Mouse (Mus musculus): ENCODE measurements at regions not wholly inside any gene's neighbourhood (a gene's known extent, or its start where the extent isn't known, plus 50 kb on each side); places are given as distances from the start of the nearest gene placed in this dataset.
"Not testable (repeated sequence)": the region's sequence is repeated elsewhere in the genome, so short reads cannot be mapped to it uniquely, and the experiment has no call there.

DNA sequence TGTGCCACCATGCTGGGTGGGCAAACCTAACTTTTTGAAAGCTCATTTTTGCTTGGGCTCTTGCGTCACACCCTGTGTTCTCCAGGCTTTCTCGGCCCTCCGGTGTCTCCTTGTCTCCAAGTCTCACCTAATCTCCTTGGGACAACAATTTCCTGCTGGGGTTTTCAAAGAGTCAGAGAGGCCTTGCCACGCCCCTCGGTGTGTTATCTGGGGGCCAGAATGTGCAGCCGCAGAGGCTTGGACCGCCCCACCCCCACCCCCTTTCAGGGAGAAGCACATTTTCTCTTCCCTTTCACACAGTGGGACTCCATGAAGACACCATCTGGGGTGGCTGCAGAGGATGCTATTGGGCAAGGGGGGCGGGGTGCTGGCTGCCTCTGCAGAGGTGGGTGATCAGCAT lies 76.9 kb upstream of the Med13l start:
- DNase-seq (ENCODE audit: low spot score in 2 of 2): no peak

DNA sequence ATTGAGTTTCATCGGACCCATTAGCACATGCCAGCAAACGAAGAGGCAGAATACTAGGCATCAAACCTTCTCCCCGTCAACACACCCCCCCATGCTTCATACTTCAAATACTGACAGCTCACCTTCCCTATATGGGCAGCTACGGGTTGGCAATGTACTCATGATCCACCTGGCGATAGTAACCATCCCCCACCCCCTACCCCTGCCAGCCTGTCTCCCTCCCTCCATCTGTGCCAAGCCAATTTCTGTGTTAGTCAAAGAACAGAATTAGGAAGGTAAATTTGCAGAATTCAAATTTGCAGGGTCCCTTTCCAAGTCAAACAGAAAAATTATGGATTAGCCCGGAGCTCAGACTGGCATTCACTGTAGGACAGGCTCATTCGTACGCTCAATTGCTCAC lies 75.3 kb upstream of the Med13l start:
- DNase-seq (ENCODE audit: low spot score in 2 of 2): no peak

DNA sequence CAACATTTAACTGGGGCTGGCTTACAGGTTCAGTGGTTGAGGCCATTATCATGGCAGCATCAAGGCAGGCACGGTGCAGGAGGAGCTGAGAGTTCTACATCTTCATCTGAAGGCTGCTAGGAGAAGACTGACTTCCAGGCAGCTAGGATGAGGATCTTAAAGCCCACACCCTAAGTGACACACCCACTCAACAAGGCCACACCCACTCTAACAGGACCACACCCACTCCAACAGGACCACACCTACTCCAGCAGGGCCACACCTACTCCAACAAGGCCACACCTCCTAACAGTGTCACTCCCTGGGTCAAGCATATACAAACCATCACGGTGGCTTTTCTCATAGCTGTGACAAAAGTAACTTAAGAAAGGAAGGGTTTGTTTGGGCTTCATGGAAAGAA lies 68.0 kb upstream of the Med13l start:
- DNase-seq (ENCODE audit: low spot score in 2 of 2): not testable (repeated sequence)

DNA sequence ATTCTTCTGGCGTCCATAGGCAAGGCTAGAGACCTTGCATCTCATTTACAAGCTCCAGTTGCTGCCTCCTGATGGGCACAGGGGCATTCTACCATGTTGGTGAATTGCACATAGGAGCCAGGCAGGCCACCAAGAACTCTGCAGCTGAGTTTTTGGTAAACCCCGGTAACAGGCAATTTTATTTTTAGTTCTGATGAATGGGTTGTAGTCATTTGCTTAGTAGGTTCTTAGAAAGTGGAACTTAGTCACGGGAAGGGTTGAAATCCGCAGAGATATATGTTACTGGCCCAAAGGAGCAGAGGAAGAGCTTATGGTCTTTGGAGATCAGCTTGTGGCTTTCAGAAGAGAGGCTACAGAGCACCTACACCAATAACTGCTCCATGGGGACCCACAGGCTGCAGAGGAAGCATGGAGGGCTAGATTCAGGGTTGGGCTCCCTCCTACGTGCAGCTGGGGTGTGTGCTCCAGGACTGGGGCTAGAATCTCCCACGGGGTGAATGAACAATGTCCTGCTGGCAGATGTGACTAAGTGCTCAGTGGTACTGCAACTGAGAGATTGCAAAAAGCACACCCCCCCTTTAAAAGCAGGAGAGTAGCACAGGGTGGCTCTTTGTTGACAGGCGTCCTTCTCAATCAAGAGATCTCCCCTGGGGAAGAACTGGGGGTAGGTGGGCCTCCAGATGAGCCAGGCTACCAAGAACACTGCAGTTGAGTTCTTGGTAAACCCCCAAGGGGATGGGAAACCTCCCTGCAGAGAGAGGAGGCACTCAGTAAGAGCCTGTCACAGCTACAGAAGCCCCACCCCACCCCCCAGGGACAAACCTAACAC lies 65.6 kb upstream of the Med13l start:
- DNase-seq (ENCODE audit: low spot score in 2 of 2): no peak

GRCm38 (mm10) chr5:118495478-118495760 lies 65.1 kb upstream of the Med13l start:
- no peak for DNase-seq (ENCODE audit: low spot score in 2 of 2)

- no peak for DNase-seq (ENCODE audit: low spot score in 2 of 2)
These were observed 58.9 kb upstream of the Med13l start for GRCm38 (mm10) chr5:118501624-118502023.

GRCm38 (mm10) chr5:118502991-118503390 lies 57.5 kb upstream of the Med13l start:
- DNase-seq (ENCODE audit: low spot score in 2 of 2): peak in 1 of 2 experiments; percentile 41

- no peak for DNase-seq (ENCODE audit: low spot score in 2 of 2)
These were observed 56.3 kb upstream of the Med13l start for GRCm38 (mm10) chr5:118504170-118504569.

DNA sequence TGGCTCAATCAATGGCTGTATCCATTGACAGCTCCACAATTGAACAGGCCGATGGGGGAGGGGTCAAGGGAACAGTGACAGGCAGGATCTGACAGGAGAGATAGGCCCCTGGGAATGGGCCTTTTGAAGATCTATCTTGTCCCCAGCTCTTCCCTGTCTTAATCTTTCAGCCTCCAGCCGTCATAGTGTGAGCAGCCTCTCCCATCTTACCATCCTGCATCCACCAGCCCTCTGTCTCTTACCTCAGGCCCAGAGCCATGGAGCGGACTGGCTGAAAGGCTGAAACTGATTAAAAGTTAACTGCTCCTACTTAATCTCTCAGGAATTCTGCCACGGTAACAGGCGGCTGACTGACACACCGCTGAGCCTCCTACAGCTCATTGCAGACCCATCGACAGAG lies 55.6 kb upstream of the Med13l start:
- no peak for DNase-seq (ENCODE audit: low spot score in 2 of 2)

DNA sequence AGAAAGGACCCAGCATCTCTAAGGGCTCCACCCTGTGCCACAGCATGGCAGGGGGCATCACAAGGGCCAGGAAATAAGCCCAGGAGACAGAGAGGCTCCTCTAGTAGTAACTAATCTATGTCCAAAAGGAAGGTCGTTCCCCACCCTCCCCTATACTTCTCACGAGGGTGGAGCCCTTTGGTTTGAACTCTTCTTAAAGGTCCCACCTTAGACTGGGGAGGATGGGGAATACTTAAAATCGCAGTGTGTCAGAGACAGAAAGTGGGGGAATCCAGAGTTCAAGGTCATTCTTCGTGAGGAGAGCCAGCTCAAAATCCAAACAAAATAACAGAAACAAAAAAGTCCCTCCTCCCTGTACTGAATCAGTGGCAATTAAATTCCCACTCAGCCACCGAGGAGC lies 50.6 kb upstream of the Med13l start:
- no peak for DNase-seq (ENCODE audit: low spot score in 2 of 2)

Small RNA genes in the stretch of these regions (microRNA-seq; reads per million reads assigned to microRNA genes)
- 0 reads per million in 2 experiments for gene Gm26455
